Mouse (Mus musculus) common myeloid progenitor, adult 5-6 weeks (primary cell): ENCODE measurements around the gene Rad51c. TPM values are rescaled to one million over a fixed set of nuclear protein-coding genes. Genes with fewer than 3 reads are reported as not detected.

ENCODE experiments used
- ATAC-seq: replicated peaks from 2 replicates; pipeline ENCODE4 v1.8.0; 2016; ENCODE audit warnings: low read depth, mild to moderate bottlenecking, moderate TSS enrichment, inconsistent platforms; ENCODE audit not compliant: poor library complexity, severe bottlenecking
- total RNA-seq: library from RNA; stranded (forward); fragments of 200-1000, 187-1606 nt; gene quantifications from 2 replicates; pipeline ENCODE4 v1.2.3, GENCODE M21; 2017

Gene Rad51c
- total RNA-seq, 1 experiment from 2014 or later = 3.4 TPM

DNA sequence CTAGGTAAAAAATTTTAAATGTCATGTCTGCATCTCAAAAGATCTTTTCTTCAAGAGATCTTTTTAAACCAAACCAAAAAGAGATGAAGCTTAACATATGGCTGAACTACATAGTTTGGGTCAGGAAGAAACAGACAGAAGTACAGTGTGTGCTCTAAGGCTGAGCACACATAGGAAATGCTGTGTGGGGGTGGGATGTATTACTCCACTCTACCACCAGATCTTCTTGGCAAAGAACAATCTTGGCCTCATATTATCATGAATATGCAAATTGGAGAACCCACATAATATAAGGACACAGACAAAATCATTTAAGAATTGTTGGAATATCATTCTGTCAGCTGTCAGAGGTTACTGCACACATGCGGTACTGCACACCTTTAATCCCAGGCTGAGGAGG lies 19.1 kb downstream of the Rad51c start:
- no peak for ATAC-seq

DNA sequence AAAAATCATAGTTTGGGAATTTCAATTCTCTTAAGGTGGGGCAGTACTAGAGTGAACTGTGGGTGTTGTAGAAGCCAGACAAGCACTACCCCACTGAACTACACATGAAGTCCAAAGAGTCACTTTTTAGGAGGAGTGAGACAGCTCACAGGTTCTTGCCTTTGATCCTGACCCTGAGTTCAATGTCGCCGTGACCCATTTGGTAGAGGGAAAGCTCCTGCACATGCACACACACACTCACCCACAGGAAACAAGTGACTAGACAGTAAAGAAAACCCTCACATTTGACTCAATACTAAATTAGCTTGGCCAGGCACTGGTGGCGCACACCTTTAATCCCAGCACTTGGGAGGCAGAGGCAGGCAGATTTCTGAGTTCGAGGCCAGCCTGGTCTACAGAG lies 20.2 kb downstream of the Rad51c start:
- no peak for ATAC-seq

DNA sequence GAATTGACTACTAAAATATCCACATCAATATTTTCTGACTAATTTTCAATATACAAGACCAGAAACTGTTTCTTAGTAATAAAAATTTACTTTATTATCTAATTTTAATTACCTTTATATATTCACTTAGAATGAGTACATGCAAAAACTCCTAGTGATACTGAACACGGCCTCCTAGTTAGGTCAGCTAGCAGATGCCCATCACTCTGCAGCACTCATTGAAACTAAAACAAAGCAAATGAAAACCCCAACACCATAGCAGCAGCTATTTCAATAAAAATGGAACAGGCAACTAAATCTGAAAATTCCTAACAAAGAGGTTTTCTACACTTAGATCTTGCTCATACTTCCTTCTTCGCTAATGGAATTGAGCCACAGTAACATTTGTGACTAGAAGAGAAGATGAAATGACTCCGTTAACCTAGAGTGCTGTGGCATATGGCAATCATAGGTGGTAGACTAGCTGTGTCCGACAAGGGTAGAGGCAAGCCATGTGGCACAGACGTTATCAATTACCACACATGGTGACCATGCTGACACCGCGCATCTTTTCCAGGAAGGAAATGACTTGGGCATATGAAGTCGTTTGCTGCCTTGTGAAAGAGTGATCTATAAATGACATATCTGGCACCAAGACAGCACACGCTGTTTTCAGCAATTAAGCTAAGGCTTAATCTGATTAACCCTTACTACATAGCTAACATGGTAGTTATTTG lies 36.7 kb downstream of the Rad51c start:
- peak; percentile 98 for ATAC-seq

DNA sequence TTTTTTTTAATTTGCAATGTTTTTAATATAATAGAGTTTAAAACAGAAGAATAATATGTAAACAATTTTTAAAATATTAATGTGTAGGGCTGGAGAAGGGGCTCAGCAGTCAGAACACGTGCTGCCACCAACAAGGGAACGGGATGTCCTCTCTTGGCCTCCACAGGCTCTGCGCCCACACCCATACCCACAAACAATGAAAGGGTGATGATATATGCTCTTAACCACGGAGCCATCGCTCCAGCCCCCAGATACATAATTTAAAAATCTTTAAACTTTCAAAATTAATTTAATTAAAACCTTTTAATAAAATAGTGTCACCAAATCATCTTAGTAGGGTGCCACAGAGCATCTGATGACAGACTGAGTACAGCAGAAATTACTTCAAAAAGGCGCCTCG lies 37.7 kb downstream of the Rad51c start:
- no peak for ATAC-seq

DNA sequence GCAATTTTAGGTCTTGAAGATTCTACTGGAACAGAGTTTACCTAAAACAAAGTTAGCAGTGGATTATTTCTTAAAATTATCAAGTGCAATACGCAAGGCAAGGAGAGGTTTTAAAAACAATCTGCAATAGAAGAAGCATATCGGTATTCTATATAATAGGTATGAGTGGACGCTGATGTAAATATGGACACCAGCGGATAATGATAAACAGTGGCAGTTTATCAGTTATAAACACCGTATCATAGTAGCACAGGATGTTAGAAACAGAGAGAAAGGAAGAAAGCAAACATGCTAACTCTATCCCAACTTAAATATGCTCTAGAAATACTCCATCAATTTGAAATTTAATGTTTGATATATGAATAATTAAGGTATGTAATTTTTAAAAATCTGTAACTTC lies 39.6 kb downstream of the Rad51c start:
- no peak for ATAC-seq

DNA sequence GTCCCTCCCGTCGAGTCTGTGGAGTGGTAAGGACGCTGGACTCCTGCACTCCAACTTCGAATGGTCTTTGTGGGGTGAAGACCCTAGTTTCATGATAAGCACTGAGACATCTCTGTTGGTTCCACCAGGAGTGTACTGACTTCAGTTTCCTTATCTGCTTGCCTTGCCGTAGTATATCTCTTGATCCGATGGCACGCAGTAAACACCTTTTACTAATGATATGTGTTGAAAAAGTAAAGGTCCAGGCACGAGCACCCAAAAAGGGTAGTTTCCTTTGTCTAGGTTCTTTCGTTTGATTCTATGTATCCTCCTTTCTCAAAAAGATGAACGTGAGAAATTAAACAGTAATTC lies 45.5 kb downstream of the Rad51c start:
- ATAC-seq = no peak

DNA sequence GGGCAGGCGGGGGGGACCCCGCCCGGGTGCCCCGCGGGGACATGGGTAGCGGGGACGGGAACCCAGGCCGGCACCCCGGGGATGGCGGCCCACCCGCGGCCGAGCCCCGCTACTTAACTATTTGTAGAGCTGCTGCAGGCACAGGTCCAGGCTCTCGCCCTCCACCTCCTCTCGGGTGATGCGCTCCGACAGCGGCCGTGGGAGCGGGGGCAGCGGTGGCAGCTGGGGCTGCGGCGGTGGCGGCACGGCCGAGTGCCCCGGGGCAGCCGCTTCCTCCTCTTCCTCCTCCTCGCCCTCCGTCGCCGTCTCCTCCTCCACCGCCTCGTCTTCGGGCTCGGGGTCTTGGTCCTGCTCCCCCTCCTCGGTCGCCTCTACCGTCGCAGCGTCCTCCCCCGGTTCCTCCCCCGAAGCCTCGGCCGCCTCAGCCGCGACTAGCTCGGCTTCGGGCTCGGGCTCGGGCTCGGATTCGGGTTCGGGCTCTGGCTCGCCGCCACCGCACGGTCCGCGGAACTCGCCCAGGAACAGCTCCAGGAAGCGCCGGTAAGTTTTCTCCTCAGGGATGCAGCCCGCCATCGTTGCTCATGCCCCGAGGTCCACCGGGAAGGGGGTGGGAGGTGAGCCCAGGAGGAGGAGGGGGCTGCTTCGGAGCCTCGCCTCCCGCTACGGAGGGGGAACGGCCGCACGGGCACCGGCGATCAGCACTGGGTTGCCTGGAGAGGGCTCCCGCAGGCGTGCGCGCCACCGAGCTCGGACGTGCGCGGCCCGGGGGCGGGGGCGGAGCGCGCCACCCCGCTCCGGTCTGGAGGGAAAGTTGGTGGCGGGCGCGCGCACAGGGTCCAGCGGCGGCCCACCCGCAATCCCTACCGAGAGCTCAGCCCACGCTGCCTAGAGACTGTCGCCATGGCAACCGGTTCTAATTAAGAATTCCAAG lies 46.2 kb downstream of the Rad51c start, which contains the start of gene Ppm1e:
TSS of gene Ppm1e (minus strand) at position 693 of the 931 bp plus-strand sequence.
- ATAC-seq = peak; percentile 71

DNA sequence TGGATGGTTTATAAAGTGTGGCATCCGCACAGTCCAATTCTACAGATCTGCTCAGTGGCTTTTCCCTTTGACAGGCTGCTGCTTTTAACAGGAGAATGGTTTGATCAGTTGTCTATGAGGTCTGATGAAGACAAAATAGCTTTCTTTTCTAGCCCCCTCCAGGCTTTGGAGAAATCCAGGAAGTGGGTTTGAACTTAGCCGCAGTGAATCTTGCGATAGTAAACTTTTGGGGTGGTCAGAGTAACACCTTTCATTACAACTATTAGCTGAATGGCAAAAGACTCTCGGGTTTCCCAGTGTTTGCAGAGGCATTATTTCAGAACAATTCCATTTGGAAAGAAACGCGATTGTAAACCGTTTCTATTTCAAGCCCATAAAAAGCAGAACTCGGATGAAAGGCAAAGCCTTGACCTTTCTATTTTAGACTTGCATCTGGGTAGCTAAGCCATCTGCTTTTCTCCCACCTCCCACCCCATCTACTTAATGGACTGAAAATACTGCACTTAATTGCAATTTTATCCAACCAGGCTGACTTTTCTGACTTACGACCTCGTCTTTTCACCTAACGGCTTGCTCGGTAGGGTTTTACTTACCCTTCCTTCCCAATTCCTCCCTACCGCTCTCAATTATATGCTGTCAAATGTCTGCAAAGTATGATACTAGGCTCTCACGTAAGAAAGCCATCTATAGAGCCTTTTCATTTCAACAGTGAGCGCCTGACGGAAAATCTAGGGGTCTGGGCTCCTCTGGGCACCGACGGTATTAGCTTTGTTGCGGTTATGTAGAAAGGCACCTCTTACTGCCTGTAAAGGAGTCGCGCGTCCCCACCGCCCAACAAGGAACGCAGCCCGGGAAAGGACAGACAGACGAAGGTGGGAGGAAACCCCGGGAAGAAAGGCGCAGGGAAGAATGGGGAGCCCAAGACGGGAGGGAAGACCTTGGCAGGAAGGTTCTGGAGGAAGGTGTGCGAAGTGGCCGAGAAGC lies 47.1 kb downstream of the Rad51c start:
- no peak for ATAC-seq

DNA sequence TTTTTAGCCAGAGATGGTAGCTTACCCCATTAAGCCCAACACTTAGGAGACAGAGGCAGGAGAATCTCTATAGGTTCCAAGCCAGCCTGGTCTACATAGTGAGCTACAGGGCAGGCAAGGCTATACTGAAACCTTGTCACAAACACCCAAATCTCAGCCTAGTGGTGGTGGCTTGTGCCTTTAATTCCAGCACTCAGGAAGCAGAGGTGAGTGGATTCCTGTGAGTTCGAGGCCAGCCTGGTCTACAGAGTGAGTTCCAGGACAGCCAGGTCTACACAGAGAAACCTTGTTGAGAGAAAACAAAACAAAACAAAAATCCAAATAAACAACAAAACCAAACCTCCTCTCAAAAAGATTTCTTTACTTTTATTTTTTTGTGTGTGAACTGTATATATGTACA lies 49.9 kb downstream of the Rad51c start:
- no peak for ATAC-seq

DNA sequence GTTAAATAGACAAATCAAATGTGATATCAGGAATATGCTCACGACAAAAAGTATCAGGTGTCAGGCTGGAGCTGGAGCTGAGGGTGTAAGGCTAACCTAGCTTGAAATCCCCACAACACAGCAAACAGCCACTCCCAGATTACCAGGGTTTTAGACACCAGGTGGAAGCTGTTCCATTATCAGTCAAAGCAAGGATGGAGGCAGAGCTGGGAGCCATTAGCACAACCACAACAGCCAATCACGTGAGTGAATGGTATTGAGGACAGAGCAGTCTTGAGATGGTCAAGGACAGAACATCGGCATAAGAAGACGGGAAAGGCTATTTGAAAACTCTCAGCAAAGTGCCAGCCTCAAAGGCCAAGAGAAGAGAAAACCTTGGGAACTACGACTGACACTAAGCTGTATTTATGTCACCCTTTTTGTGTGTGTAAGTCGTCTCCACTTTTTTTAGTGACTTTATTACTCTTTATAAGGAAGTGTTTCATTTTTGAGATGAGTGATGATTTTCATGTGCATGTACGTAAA lies 51.0 kb downstream of the Rad51c start:
- ATAC-seq = no peak

Other genes starting within 250 kb of the Rad51c start
- gene Ppm1e, start 45.9 kb downstream of the Rad51c start, total RNA-seq = 4.8 and 7.0 TPM in 2 replicates
- gene Tex14, start 111 bp upstream of the Rad51c start, total RNA-seq = 0.27 and 1.0 TPM in 2 replicates
- gene Gm11492, start 161.7 kb upstream of the Rad51c start, total RNA-seq = not detected in 2 replicates
- 5.9 and 16.5 TPM in 2 replicates for gene Sept4, start 163.9 kb upstream of the Rad51c start, total RNA-seq
- 18.8 and 21.5 TPM in 2 replicates for gene Mtmr4, start 187.2 kb upstream of the Rad51c start, total RNA-seq
- gene Hsf5, start 212.2 kb upstream of the Rad51c start, total RNA-seq = 0.15 TPM in 1 of 2 replicates, not detected in the other